Mouse (Mus musculus) MEL (cell line): ENCODE measurements at regions not wholly inside any gene's neighbourhood (a gene's known extent, or its start where the extent isn't known, plus 50 kb on each side); places are given as distances from the start of the nearest gene placed in this dataset.

Source experiments
- DNase-seq: peaks from one replicate; pipeline ENCODE4 v3.0.0; 2011; ENCODE audit warnings: low read depth, low spot score
- H3K27ac ChIP-seq: 2 replicates; pipeline ENCODE4 v1.5.1; 2012; ENCODE audit warnings: low read depth, mild to moderate bottlenecking, control low read depth, low read length, moderate library complexity; ENCODE audit not compliant: control insufficient read depth
- H3K27me3 ChIP-seq, 2 experiments: fragments of 150-350 bp in 1 of 2; sonication (generic) in 1 of 2; 2 replicates each; pipeline ENCODE4 v1.6.1; 2012; ENCODE audit warnings: low read length in 2 of 2, mild to moderate bottlenecking in 2 of 2, improper control_type of control experiment in 1 of 2, moderate library complexity in 1 of 2; ENCODE audit not compliant: insufficient read depth in 2 of 2, control insufficient read depth in 1 of 2
- H3K36me3 ChIP-seq, 2 experiments: 2 replicates each; pipeline ENCODE4 v1.6.1; 2012 to 2014; ENCODE audit warnings: low read length in 2 of 2, improper control_type of control experiment in 1 of 2, inconsistent platforms in 1 of 2, mild to moderate bottlenecking in 1 of 2; ENCODE audit not compliant: insufficient read depth in 2 of 2, control insufficient read depth in 1 of 2
- H3K4me1 ChIP-seq, 2 experiments: fragments of 150-350 bp in 1 of 2; sonication (generic) in 1 of 2; 2 replicates each; pipeline ENCODE4 v1.6.1; 2012; ENCODE audit warnings: low read length in 2 of 2, improper control_type of control experiment in 1 of 2, mild to moderate bottlenecking in 1 of 2; ENCODE audit not compliant: insufficient read depth in 2 of 2, control insufficient read depth in 1 of 2
- H3K4me3 ChIP-seq, 2 experiments: fragments of 150-350 bp in 1 of 2; sonication (generic) in 1 of 2; 2 replicates each; pipeline ENCODE4 v1.5.1; 2012; ENCODE audit warnings: low read depth in 2 of 2, low read length in 2 of 2, mild to moderate bottlenecking in 2 of 2, moderate library complexity in 2 of 2, control low read depth in 1 of 2, improper control_type of control experiment in 1 of 2; ENCODE audit not compliant: control insufficient read depth in 1 of 2, insufficient read depth in 1 of 2
- H3K79me2 ChIP-seq: 2 replicates; pipeline ENCODE4 v1.6.1; 2012; ENCODE audit warnings: mild to moderate bottlenecking, low read length, moderate library complexity; ENCODE audit not compliant: control insufficient read depth, poor library complexity, insufficient read depth
- H3K9ac ChIP-seq: 2 replicates; pipeline ENCODE4 v1.6.1; 2012; ENCODE audit warnings: low read depth, mild to moderate bottlenecking, control low read depth, low read length, moderate library complexity; ENCODE audit not compliant: control insufficient read depth, poor library complexity, severe bottlenecking
- H3K9me3 ChIP-seq: fragments of 150-350 bp; sonication (generic); replicated peaks from 2 replicates; pipeline ENCODE4 v1.6.1; 2012; ENCODE audit warnings: mild to moderate bottlenecking, low read length, improper control_type of control experiment, moderate library complexity; ENCODE audit not compliant: insufficient read depth
- BHLHE40 ChIP-seq: IDR thresholded peaks from 2 replicates; pipeline ENCODE4 v1.6.1; 2012; ENCODE audit warnings: low read depth, mild to moderate bottlenecking, inconsistent platforms, low read length, improper control_type of control experiment, borderline replicate concordance
- CHD1 ChIP-seq: IDR thresholded peaks from 2 replicates; pipeline ENCODE4 v1.6.1; 2012; ENCODE audit warnings: low read depth, mild to moderate bottlenecking, inconsistent platforms, low read length, improper control_type of control experiment
- CHD2 ChIP-seq: IDR thresholded peaks from 2 replicates; pipeline ENCODE4 v1.6.1; 2011; ENCODE audit warnings: low read length, improper control_type of control experiment
- CTCF ChIP-seq, 3 experiments: IDR thresholded peaks in 2 of 3; conservative IDR thresholded peaks in 1 of 3; 2 replicates each; pipeline ENCODE4 v1.5.1; 2011 to 2012; ENCODE audit warnings: low read length in 3 of 3, low read depth in 2 of 3, mild to moderate bottlenecking in 2 of 3, improper control_type of control experiment in 1 of 3, inconsistent platforms in 1 of 3, mixed read lengths in 1 of 3, moderate library complexity in 1 of 3; ENCODE audit not compliant: control insufficient read depth in 1 of 3, insufficient read depth in 1 of 3, poor library complexity in 1 of 3, severe bottlenecking in 1 of 3
- E2F4 ChIP-seq: IDR thresholded peaks from 2 replicates; pipeline ENCODE4 v1.6.1; 2011; ENCODE audit warnings: low read depth, low read length, improper control_type of control experiment, borderline replicate concordance
- GABPA ChIP-seq: IDR thresholded peaks from 2 replicates; pipeline ENCODE4 v1.6.1; 2012; ENCODE audit warnings: low read depth, mild to moderate bottlenecking, inconsistent platforms, low read length, improper control_type of control experiment, moderate library complexity
- GATA1 ChIP-seq: IDR thresholded peaks from 2 replicates; pipeline ENCODE4 v1.6.1; 2011; ENCODE audit warnings: low read depth, low read length, improper control_type of control experiment
- HCFC1 ChIP-seq: IDR thresholded peaks from 2 replicates; pipeline ENCODE4 v1.6.1; 2012; ENCODE audit warnings: low read depth, mild to moderate bottlenecking, inconsistent platforms, low read length, improper control_type of control experiment, moderate library complexity
- JUND ChIP-seq: IDR thresholded peaks from 2 replicates; pipeline ENCODE4 v1.6.1; 2011; ENCODE audit warnings: low read depth, mild to moderate bottlenecking, improper control_type of control experiment, low read length
- KAT2A ChIP-seq: conservative IDR thresholded peaks from 2 replicates; pipeline ENCODE4 v1.6.1; 2012; ENCODE audit warnings: low read depth, low read length, improper control_type of control experiment, inconsistent platforms
- MAZ ChIP-seq: IDR thresholded peaks from 2 replicates; pipeline ENCODE4 v1.6.1; 2012; ENCODE audit warnings: low read depth, mild to moderate bottlenecking, inconsistent platforms, low read length, improper control_type of control experiment
- MEF2A ChIP-seq: IDR thresholded peaks from 2 replicates; pipeline ENCODE4 v1.6.1; 2014; ENCODE audit warnings: low read depth, mild to moderate bottlenecking, inconsistent platforms, low read length, improper control_type of control experiment; ENCODE audit not compliant: poor library complexity, insufficient replicate concordance, severe bottlenecking; ENCODE audit errors: extremely low read depth
- MYB ChIP-seq: IDR thresholded peaks from 2 replicates; pipeline ENCODE4 v1.6.1; 2011; ENCODE audit warnings: mild to moderate bottlenecking, low read depth, low read length, improper control_type of control experiment
- MYC ChIP-seq: IDR thresholded peaks from 2 replicates; pipeline ENCODE4 v1.6.1; 2011; ENCODE audit warnings: low read depth, mild to moderate bottlenecking, low read length, improper control_type of control experiment, moderate library complexity
- POLR2AphosphoS2 ChIP-seq: IDR thresholded peaks from 2 replicates; pipeline ENCODE4 v1.6.1; 2011; ENCODE audit warnings: low read length, improper control_type of control experiment
- POLR2AphosphoS5 ChIP-seq: IDR thresholded peaks from 2 replicates; pipeline ENCODE4 v1.6.1; 2012; ENCODE audit warnings: low read depth, borderline replicate concordance, mild to moderate bottlenecking, inconsistent platforms, low read length, moderate library complexity, mixed read lengths
- RAD21 ChIP-seq: IDR thresholded peaks from 2 replicates; pipeline ENCODE4 v1.6.1; 2011; ENCODE audit warnings: mild to moderate bottlenecking, low read depth, low read length, improper control_type of control experiment
- SIN3A ChIP-seq: IDR thresholded peaks from 2 replicates; pipeline ENCODE4 v1.6.1; 2012; ENCODE audit warnings: low read length, improper control_type of control experiment, inconsistent platforms
- SMC3 ChIP-seq: IDR thresholded peaks from 2 replicates; pipeline ENCODE4 v1.6.1; 2011; ENCODE audit warnings: low read depth, low read length, improper control_type of control experiment
- TBP ChIP-seq: IDR thresholded peaks from 2 replicates; pipeline ENCODE4 v1.8.0; 2011; ENCODE audit warnings: low read depth, low read length, improper control_type of control experiment
- TCF12 ChIP-seq: IDR thresholded peaks from 2 replicates; pipeline ENCODE4 v1.6.1; 2014; ENCODE audit warnings: low read depth, mild to moderate bottlenecking, inconsistent platforms, low read length, improper control_type of control experiment, moderate library complexity
- USF2 ChIP-seq, 2 experiments: IDR thresholded peaks; 2 replicates each; pipeline ENCODE4 v1.6.1; 2011 to 2012; ENCODE audit warnings: improper control_type of control experiment in 2 of 2, low read length in 2 of 2, borderline replicate concordance in 1 of 2, inconsistent platforms in 1 of 2, low read depth in 1 of 2, mild to moderate bottlenecking in 1 of 2; ENCODE audit not compliant: insufficient read depth in 1 of 2
- ZKSCAN1 ChIP-seq: IDR thresholded peaks from 2 replicates; pipeline ENCODE4 v1.6.1; 2012; ENCODE audit warnings: low read depth, mild to moderate bottlenecking, inconsistent platforms, low read length, improper control_type of control experiment, moderate library complexity
- ZMIZ1 ChIP-seq: IDR thresholded peaks from 2 replicates; pipeline ENCODE4 v1.6.1; 2012; ENCODE audit warnings: low read depth, mild to moderate bottlenecking, inconsistent platforms, low read length, improper control_type of control experiment, moderate library complexity

DNA sequence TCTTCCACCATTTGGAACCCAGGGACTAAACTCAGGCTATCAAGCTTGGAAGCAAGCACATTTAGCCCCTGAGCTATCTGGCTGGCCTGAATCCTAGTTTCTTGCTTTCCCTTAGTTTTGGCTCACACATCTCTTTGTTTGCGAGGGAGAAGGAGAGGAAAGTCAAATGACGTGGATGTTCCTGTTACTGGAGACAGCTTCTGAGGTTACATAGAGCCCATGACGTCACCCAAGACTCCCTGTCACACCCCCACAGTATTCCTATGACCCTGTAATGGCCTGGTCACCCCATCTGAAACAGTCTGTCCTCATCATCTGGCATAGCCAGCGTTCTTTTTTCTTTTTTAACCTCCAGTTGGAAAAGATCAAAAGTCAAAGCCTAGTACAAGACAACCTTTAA is 400.1 kb upstream of the Jarid2 start:
- Histone ChIP-seq H3K36me3 (no peaks in the 10 kb centered on the region), H3K79me2 (no peaks in the 10 kb centered on the region)

DNA sequence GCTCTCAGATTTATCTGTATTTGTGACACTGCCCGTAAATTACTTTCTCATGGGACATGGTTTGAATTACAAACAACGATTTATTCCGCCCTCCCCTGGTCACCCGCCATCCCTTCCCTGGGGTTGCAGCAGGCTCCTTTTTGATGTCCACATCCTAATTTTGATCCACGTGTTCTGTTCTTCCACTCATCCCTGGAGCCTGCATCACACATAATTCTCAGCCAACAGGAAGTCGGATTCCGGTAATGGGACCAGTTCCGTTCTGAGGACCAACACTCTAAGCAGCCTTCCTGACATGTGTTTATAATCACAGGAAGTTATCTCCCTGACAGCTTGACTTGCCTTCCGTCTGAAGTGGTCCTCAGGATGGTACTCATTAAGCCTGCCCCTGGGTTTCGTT is 399.6 kb upstream of the Jarid2 start:
- no peak overlapping the region for H3K9ac ChIP-seq

More for the DNA sequence above, 400.1 kb upstream of the Jarid2 start:
- Histone ChIP-seq H3K4me1 (no peaks in the 10 kb centered on the region), H3K9me3 (no peaks in the 10 kb centered on the region), H3K9ac (no peak overlapping the region), H3K4me3 (no peak overlapping the region), H3K27ac (no peak overlapping the region), H3K27me3 (no peaks in the 10 kb centered on the region)
- DNase-seq = no peak
- no peak for TF ChIP-seq E2F4
- TF ChIP-seq ZMIZ1 = no peak
- TF ChIP-seq POLR2AphosphoS2 = no peak
- TF ChIP-seq KAT2A = no peak
- no peak for TF ChIP-seq BHLHE40
- TF ChIP-seq USF2 (IDR thresholded peaks at IDR 0.05; ENCODE audit: borderline replicate concordance in 1 of 2, insufficient read depth in 1 of 2, low read depth in 1 of 2, low read length in 2 of 2) = no peak
- TF ChIP-seq TBP = no peak
- TF ChIP-seq MYB = no peak
- TF ChIP-seq ZKSCAN1 = no peak
- TF ChIP-seq POLR2AphosphoS5 = no peak
- no peak for TF ChIP-seq GATA1
- no peak for TF ChIP-seq HCFC1
- TF ChIP-seq RAD21 = no peak
- TF ChIP-seq CHD2 = no peak
- no peak for TF ChIP-seq CTCF (IDR thresholded peaks at IDR 0.05 in 2 of 3, conservative IDR thresholded peaks at IDR 0.05 in 1 of 3; ENCODE audit: control insufficient read depth in 1 of 3, insufficient read depth in 1 of 3, low read depth in 2 of 3, low read length in 3 of 3, poor library complexity in 1 of 3, severe bottlenecking in 1 of 3)
- TF ChIP-seq CHD1 = no peak
- TF ChIP-seq MAZ = no peak

More for the DNA sequence above, 399.6 kb upstream of the Jarid2 start:
- H3K36me3 ChIP-seq = no peaks in the 10 kb centered on the region
- H3K79me2 ChIP-seq = no peaks in the 10 kb centered on the region
- no peak for TF ChIP-seq GABPA
- no peak for TF ChIP-seq MYB
- no peak for TF ChIP-seq JUND
- no peak for TF ChIP-seq MYC
- no peak for TF ChIP-seq MAZ
- TF ChIP-seq SMC3 = no peak
- no peak for TF ChIP-seq MEF2A
- TF ChIP-seq GATA1 = no peak
- TF ChIP-seq SIN3A = no peak
- TF ChIP-seq ZKSCAN1 = no peak
- TF ChIP-seq TCF12 = no peak
- H3K4me3 ChIP-seq = no peak overlapping the region
- H3K27ac ChIP-seq = no peak overlapping the region
- H3K27me3 ChIP-seq = no peaks in the 10 kb centered on the region
- H3K4me1 ChIP-seq = no peaks in the 10 kb centered on the region
- no peaks in the 10 kb centered on the region for H3K9me3 ChIP-seq
- no peak for DNase-seq
